Mouse (Mus musculus) cerebellum, postnatal 25 days (tissue): Measurements from ENCODE around the gene Wdr26.

Experiments used
- DNase-seq, 2 experiments: peaks; one replicate each; pipeline ENCODE4 v3.0.0; 2021; ENCODE audit warnings: mixed read lengths in 2 of 2

The Wdr26 gene

GRCm38 (mm10) chr1:181150827-181151534, 60.8 kb downstream of the Wdr26 start:
- peak; percentile 87 to 96 for DNase-seq

GRCm38 (mm10) chr1:181150431-181150826, 61.4 kb downstream of the Wdr26 start:
- DNase-seq: no peak

GRCm38 (mm10) chr1:181149373-181150017, 62.3 kb downstream of the Wdr26 start:
- DNase-seq: no peak

GRCm38 (mm10) chr1:181148540-181148939, 63.3 kb downstream of the Wdr26 start:
- DNase-seq: no peak

GRCm38 (mm10) chr1:181146187-181146586, 65.6 kb downstream of the Wdr26 start:
- DNase-seq: no peak

GRCm38 (mm10) chr1:181144966-181145365, 66.8 kb downstream of the Wdr26 start:
- DNase-seq: no peak

GRCm38 (mm10) chr1:181143950-181144836, 67.6 kb downstream of the Wdr26 start, which contains the start of the genes Nvl and Cnih4:
Nvl (minus strand) TSS chr1:181144204.
Cnih4 (plus strand) TSS chr1:181144693.
- peak; percentile 95 to 96 for DNase-seq

GRCm38 (mm10) chr1:181143609-181143949, 68.2 kb downstream of the Wdr26 start:
- no peak for DNase-seq

GRCm38 (mm10) chr1:181138730-181139129, 73.1 kb downstream of the Wdr26 start:
- no peak for DNase-seq

- DNase-seq: no peak
Measured at GRCm38 (mm10) chr1:181131915-181132314, 79.9 kb downstream of the Wdr26 start.

- no peak for DNase-seq
Measured at GRCm38 (mm10) chr1:181126766-181127165, 85.0 kb downstream of the Wdr26 start.

GRCm38 (mm10) chr1:181125916-181126315, 85.9 kb downstream of the Wdr26 start:
- no peak for DNase-seq

- no peak for DNase-seq
Measured at GRCm38 (mm10) chr1:181124145-181124544, 87.7 kb downstream of the Wdr26 start.
